Mouse (Mus musculus) ES-Bruce4 (cell line): ENCODE measurements at regions not wholly inside any gene's neighbourhood (a gene's known extent, or its start where the extent isn't known, plus 50 kb on each side); places are given as distances from the start of the nearest gene placed in this dataset.

ENCODE experiments used
- CTCF ChIP-seq: IDR thresholded peaks from one replicate; pipeline ENCODE4 v1.8.1; 2011; ENCODE audit warnings: low read depth, low read length
- EP300 ChIP-seq: IDR thresholded peaks from 2 replicates; pipeline ENCODE4 v1.6.1; 2011; ENCODE audit warnings: low read depth, low read length; ENCODE audit not compliant: insufficient read depth

DNA sequence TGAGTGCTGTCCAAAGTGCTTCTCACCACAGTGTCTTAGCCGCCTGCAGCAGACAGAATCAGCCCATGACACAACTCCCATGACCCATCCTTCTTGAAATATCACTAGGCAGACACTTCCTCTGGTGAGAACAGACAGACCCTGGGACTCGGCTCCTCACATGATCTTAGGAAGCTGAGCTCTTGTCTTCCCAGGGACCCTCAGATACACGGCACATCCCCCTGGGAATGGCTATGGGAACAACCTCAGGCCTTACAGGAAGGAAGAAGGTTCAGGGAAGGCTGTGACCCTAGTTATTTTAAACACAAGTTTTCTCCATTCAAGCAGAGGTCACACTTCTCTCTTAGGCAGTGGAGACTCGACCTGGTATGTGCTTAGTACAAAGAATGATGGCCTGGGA, 166.8 kb downstream of the Trib2 start:
- TF ChIP-seq CTCF (no peak), EP300 (no peak)
